Mouse (Mus musculus): ENCODE data around the gene Tbc1d2. TPM values are rescaled to one million over a fixed set of nuclear protein-coding genes. Genes with fewer than 3 reads are reported as not detected.
A peak's percentile ranks its signal among the peaks of the same experiment; 100 is the strongest.
"Not testable (repeated sequence)": the region's sequence is repeated elsewhere in the genome, so short reads cannot be mapped to it uniquely, and the experiment has no call there.

Tbc1d2 gene
- polyA plus RNA-seq, 1 experiment from 2014 or later, result 1.8 TPM

DNA sequence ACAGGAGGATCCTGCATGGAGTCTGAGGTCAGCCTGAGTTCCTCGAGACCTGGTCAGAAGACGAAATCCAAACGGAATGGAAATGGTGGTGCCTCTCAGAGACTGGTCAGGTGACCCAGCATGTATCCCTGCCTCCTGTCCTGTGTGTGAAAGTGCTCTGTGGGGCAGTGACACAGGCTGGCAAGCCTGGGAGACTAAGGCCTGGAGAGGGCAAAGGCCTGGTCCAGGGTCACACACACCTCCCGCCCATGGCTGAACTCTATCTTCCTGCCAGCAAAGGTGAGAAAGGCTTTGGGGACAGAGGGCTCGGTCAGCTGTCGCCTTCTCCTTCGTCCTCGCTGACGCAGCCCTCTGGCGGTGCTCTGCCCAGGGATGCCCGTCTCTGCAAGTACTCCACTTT lies 44.6 kb downstream of the Tbc1d2 start:
- no peak for DNase-seq (ENCODE audit: low spot score)
- 71% methylated on average over 8 of the region's 11 CpGs for WGBS
- H3K27me3 ChIP-seq (replicated peaks; ENCODE audit: control insufficient read depth, insufficient read depth, low read length), result peaks cover 23% of the 10 kb centered on the region
- ATAC-seq (ENCODE audit: low read depth), result no peak
- no peaks in the 10 kb centered on the region; the same call in 1 of the 2 replicates for H3K4me1 ChIP-seq (ENCODE audit: control insufficient read depth, insufficient read depth, low read length)
- no peak overlapping the region for H3K4me2 ChIP-seq (ENCODE audit: low read depth, low read length)
- no peaks in the 10 kb centered on the region for H3K9me3 ChIP-seq (ENCODE audit: control insufficient read depth, low read length)
- no peak overlapping the region for H3K27ac ChIP-seq (replicated peaks; ENCODE audit: low read depth, low read length)
- no peaks in the 10 kb centered on the region for H3K36me3 ChIP-seq (ENCODE audit: control insufficient read depth, insufficient read depth, low read length)
- H3K9ac ChIP-seq (ENCODE audit: low read depth, low read length), result no peak overlapping the region
- H3K4me3 ChIP-seq (ENCODE audit: low read depth, low read length), result no peak overlapping the region

DNA sequence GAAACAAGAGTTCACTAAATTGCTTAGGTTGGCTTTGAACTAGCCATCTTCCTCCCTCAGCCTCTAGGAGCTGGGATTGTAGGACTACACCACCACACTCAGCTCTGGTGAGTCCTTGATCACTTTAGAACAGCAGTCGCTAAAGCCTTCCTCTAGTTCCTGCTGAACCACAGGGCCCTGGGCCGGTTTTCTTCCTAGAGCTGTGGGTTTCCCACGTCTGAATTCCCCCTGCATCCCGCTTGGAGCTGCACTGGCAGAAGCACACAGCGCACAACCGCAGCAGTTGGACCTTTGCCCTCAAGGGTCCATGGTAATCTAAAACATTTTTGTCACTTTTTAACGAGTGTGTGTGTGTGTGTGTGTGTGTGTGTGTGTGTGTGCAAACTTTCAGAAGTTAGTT lies 47.3 kb downstream of the Tbc1d2 start:
- 56% methylated on average over 7 of the region's 7 CpGs for WGBS
- no peak overlapping the region for H3K4me2 ChIP-seq (ENCODE audit: low read depth, low read length)
- no peaks in the 10 kb centered on the region; the same call in 1 of the 2 replicates for H3K4me1 ChIP-seq (ENCODE audit: control insufficient read depth, insufficient read depth, low read length)
- no peaks in the 10 kb centered on the region for H3K9me3 ChIP-seq (ENCODE audit: control insufficient read depth, low read length)
- peaks cover 37% of the 10 kb centered on the region for H3K27me3 ChIP-seq (replicated peaks; ENCODE audit: control insufficient read depth, insufficient read depth, low read length)
- no peak overlapping the region for H3K4me3 ChIP-seq (ENCODE audit: low read depth, low read length)
- H3K9ac ChIP-seq (ENCODE audit: low read depth, low read length), result no peak overlapping the region
- ATAC-seq (ENCODE audit: low read depth), result no peak
- H3K36me3 ChIP-seq (ENCODE audit: control insufficient read depth, insufficient read depth, low read length), result no peaks in the 10 kb centered on the region
- no peak overlapping the region for H3K27ac ChIP-seq (replicated peaks; ENCODE audit: low read depth, low read length)
- DNase-seq (ENCODE audit: low spot score), result no peak

DNA sequence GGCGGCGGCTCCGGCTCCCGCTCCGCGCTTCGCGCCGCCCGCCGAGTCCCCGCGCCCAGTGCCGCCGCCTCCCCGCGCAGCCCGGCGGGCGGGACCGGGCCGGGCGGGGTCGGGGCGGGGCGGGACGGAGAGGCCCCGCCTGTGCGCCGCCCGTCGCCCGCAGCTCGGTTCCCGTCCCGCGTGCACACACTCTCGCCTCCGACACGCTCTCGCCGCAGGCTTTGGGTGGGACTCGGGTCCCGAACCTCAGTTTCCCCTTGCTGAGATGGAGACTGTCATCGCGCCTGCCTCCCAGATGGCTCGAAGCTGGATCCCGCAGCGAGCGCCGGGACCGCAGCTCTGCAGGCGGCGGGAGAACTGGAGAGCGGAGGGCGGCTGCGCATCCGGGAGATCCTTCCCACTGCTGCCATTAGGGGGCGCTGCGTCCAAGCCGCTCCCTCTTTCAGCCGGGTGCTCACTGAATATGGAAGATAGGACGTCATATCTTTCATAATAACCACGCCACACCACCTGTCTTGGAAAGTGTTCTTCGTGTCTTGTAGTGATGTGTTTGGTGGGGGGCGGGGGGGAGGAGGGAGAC lies 48.1 kb downstream of the Tbc1d2 start, which contains the start of gene Coro2a:
Coro2a (minus strand) TSS at position 359 of the 580 bp plus-strand sequence.
- Histone ChIP-seq H3K4me1 (ENCODE audit: control insufficient read depth, insufficient read depth, low read length) (no peaks in the 10 kb centered on the region; the same call in 1 of the 2 replicates), H3K27ac (replicated peaks; ENCODE audit: low read depth, low read length) (no peak within 1 kb of the TSS), H3K4me3 (ENCODE audit: low read depth, low read length) (peak within 1 kb of the TSS; percentile 60), H3K36me3 (ENCODE audit: control insufficient read depth, insufficient read depth, low read length) (no peaks in the 10 kb centered on the region), H3K4me2 (ENCODE audit: low read depth, low read length) (peak within 1 kb of the TSS; percentile 97), H3K27me3 (replicated peaks; ENCODE audit: control insufficient read depth, insufficient read depth, low read length) (peaks cover 37% of the 10 kb centered on the region), H3K9ac (ENCODE audit: low read depth, low read length) (peak within 1 kb of the TSS; percentile 61), H3K9me3 (ENCODE audit: control insufficient read depth, low read length) (no peaks in the 10 kb centered on the region)
- ATAC-seq (ENCODE audit: low read depth) (peak; percentile 78), DNase-seq (ENCODE audit: low spot score) (peak; percentile 66)
- WGBS, result under 1% methylated on average over 25 of the region's 66 CpGs

DNA sequence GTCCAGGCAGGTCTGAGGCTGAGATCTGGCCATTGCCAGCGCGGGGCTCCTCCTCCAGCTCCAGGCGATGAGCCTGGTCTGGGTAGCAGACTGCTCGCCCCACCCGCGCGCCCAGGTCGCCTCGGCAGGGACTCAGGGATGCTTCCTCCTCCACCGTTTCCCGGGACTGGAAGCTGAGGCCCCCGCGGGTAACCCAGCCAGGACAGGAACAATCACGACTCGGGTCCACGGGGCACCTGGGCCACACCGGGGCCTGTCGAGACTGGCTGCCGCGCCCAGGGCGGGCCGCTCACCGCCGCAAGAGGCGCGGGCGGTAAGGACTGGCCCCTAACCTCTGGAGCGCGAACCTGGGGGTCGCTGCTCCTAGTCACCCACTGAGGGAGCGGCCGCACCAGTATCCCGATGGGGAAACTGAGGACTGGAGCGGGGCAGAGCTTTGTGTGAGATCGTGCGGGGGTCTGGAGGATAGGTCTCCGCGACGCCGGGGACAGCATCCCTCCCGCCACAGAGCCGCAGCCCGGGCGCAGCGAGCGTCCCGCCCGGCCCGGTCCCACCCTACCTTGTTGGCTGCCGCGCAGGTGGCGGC lies 48.7 kb downstream of the Tbc1d2 start:
- DNase-seq (ENCODE audit: low spot score) (no peak), ATAC-seq (ENCODE audit: low read depth) (0 out of 2 replicates have a peak, but pooled peaks have one; percentile 2)
- H3K4me2 ChIP-seq (ENCODE audit: low read depth, low read length), result peak overlapping the region; percentile 97
- 2% methylated on average over 16 of the region's 52 CpGs for WGBS
- peak overlapping the region; percentile 60 for H3K4me3 ChIP-seq (ENCODE audit: low read depth, low read length)
- H3K9me3 ChIP-seq (ENCODE audit: control insufficient read depth, low read length), result no peaks in the 10 kb centered on the region
- peaks cover 37% of the 10 kb centered on the region for H3K27me3 ChIP-seq (replicated peaks; ENCODE audit: control insufficient read depth, insufficient read depth, low read length)
- no peaks in the 10 kb centered on the region; the same call in 1 of the 2 replicates for H3K4me1 ChIP-seq (ENCODE audit: control insufficient read depth, insufficient read depth, low read length)
- H3K9ac ChIP-seq (ENCODE audit: low read depth, low read length), result peak overlapping the region; percentile 61
- no peak overlapping the region for H3K27ac ChIP-seq (replicated peaks; ENCODE audit: low read depth, low read length)
- H3K36me3 ChIP-seq (ENCODE audit: control insufficient read depth, insufficient read depth, low read length), result no peaks in the 10 kb centered on the region

GRCm38 (mm10) chr4:46600473-46601257 lies 49.3 kb downstream of the Tbc1d2 start:
- ATAC-seq (ENCODE audit: low read depth) (no peak), DNase-seq (ENCODE audit: low spot score) (no peak)
- Histone ChIP-seq H3K4me1 (ENCODE audit: control insufficient read depth, insufficient read depth, low read length) (no peaks in the 10 kb centered on the region; the same call in 1 of the 2 replicates), H3K36me3 (ENCODE audit: control insufficient read depth, insufficient read depth, low read length) (no peaks in the 10 kb centered on the region), H3K27ac (replicated peaks; ENCODE audit: low read depth, low read length) (no peak overlapping the region), H3K4me2 (ENCODE audit: low read depth, low read length) (peak overlapping the region; percentile 97), H3K9ac (ENCODE audit: low read depth, low read length) (peak overlapping the region; percentile 61), H3K9me3 (ENCODE audit: control insufficient read depth, low read length) (no peaks in the 10 kb centered on the region), H3K4me3 (ENCODE audit: low read depth, low read length) (peak overlapping the region; percentile 60), H3K27me3 (replicated peaks; ENCODE audit: control insufficient read depth, insufficient read depth, low read length) (peaks cover 37% of the 10 kb centered on the region)
- WGBS, result 37% methylated on average over 20 of the region's 20 CpGs

DNA sequence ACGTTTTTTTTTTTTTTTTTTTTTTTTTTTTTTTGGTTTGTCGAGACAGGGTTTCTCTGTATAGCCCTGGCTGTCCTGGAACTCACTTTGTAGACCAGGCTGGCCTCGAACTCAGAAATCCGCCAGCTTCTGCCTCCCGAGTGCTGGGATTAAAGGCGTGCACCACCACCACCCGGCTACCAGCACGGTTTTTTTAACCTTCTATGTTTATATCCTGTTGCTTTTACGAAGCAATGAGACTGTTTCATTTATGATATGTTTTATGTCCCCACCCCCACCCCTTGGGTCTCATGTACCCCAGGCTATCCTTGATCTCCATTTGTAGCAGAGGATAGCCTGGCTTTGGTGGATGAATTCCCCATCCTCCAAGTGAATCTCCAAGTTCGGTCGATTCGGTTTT lies 50.4 kb downstream of the Tbc1d2 start:
- peaks cover 37% of the 10 kb centered on the region for H3K27me3 ChIP-seq (replicated peaks; ENCODE audit: control insufficient read depth, insufficient read depth, low read length)
- H3K9me3 ChIP-seq (ENCODE audit: control insufficient read depth, low read length); H3K4me1 ChIP-seq (ENCODE audit: control insufficient read depth, insufficient read depth, low read length); H3K4me3 ChIP-seq (ENCODE audit: low read depth, low read length); DNase-seq (ENCODE audit: low spot score); H3K9ac ChIP-seq (ENCODE audit: low read depth, low read length); H3K27ac ChIP-seq (replicated peaks; ENCODE audit: low read depth, low read length); ATAC-seq (ENCODE audit: low read depth); H3K4me2 ChIP-seq (ENCODE audit: low read depth, low read length); H3K36me3 ChIP-seq (ENCODE audit: control insufficient read depth, insufficient read depth, low read length): not testable (repeated sequence)
- 80% methylated on average over 11 of the region's 12 CpGs for WGBS

DNA sequence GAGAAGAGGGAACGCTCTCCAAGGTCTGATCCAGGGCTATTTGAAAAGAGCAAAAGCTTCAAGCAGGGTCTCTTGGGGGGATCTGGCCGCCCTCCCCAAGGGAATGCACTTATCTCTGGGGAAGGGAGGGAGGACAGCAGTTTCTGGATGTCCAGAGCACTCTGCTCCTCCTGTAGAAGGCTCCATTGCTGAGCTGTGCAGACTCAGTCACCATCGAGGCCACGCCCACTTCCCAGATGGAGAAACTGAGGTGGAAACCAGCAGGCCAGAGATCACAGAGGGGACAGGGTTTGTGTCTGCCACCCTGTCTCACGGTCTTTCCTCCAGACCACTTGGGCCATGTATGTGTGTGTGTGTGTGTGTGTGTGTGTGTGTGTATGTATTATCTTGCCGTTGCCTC lies 51.0 kb downstream of the Tbc1d2 start:
- H3K27me3 ChIP-seq (replicated peaks; ENCODE audit: control insufficient read depth, insufficient read depth, low read length), result peaks cover 37% of the 10 kb centered on the region

GRCm38 (mm10) chr4:46598111-46598510 lies 51.9 kb downstream of the Tbc1d2 start:
- H3K36me3 ChIP-seq (ENCODE audit: control insufficient read depth, insufficient read depth, low read length), result no peaks in the 10 kb centered on the region
- no peaks in the 10 kb centered on the region; the same call in 1 of the 2 replicates for H3K4me1 ChIP-seq (ENCODE audit: control insufficient read depth, insufficient read depth, low read length)
- no peak for DNase-seq (ENCODE audit: low spot score)
- H3K9me3 ChIP-seq (ENCODE audit: control insufficient read depth, low read length), result no peaks in the 10 kb centered on the region
- 62% methylated on average over 10 of the region's 10 CpGs for WGBS
- no peak overlapping the region for H3K27ac ChIP-seq (replicated peaks; ENCODE audit: low read depth, low read length)
- H3K9ac ChIP-seq (ENCODE audit: low read depth, low read length), result no peak overlapping the region
- ATAC-seq (ENCODE audit: low read depth), result no peak
- H3K4me2 ChIP-seq (ENCODE audit: low read depth, low read length), result no peak overlapping the region
- peaks cover 37% of the 10 kb centered on the region for H3K27me3 ChIP-seq (replicated peaks; ENCODE audit: control insufficient read depth, insufficient read depth, low read length)
- no peak overlapping the region for H3K4me3 ChIP-seq (ENCODE audit: low read depth, low read length)

More for the DNA sequence above, 51.0 kb downstream of the Tbc1d2 start:
- H3K27ac ChIP-seq (replicated peaks; ENCODE audit: low read depth, low read length), result no peak overlapping the region
- H3K4me2 ChIP-seq (ENCODE audit: low read depth, low read length), result no peak overlapping the region
- DNase-seq (ENCODE audit: low spot score) (no peak), ATAC-seq (ENCODE audit: low read depth) (no peak)
- H3K4me1 ChIP-seq (ENCODE audit: control insufficient read depth, insufficient read depth, low read length), result no peaks in the 10 kb centered on the region; the same call in 1 of the 2 replicates
- H3K9me3 ChIP-seq (ENCODE audit: control insufficient read depth, low read length), result no peaks in the 10 kb centered on the region
- no peak overlapping the region for H3K4me3 ChIP-seq (ENCODE audit: low read depth, low read length)
- H3K36me3 ChIP-seq (ENCODE audit: control insufficient read depth, insufficient read depth, low read length), result no peaks in the 10 kb centered on the region
- 73% methylated on average over 6 of the region's 6 CpGs for WGBS
- H3K9ac ChIP-seq (ENCODE audit: low read depth, low read length), result no peak overlapping the region
